Mouse (Mus musculus): ENCODE data around the gene Dock2.

Gene Dock2

DNA sequence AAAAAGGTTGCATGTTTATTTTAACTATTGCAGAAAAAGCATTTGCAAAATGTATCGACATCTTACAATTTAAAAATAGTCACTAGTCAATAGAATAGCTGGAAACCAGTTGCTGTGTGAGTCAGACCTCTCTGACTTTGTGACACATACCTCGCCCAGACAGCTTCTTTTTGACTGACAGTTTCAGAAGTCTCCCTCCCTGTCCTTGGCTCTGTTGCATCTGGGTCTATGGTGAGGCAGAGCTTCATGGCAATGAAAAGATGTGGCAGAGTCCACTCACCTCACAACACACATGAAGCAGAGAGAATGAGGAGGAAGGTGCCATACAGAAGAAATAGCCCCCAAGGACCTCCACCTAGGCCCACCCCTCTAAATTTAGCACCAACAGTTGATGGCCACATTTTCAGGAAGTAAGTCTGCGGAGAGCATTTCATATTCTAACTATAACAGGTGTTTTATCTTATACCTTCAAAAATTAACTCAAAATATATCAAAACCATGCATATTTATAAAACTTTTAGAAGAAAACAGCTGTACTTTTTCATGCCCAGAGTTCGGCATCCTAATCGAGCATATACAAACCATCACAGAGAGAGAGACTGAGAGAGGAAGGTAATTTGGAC is 19.8 kb downstream of the Dock2 start:
- DNase-seq: no peak

DNA sequence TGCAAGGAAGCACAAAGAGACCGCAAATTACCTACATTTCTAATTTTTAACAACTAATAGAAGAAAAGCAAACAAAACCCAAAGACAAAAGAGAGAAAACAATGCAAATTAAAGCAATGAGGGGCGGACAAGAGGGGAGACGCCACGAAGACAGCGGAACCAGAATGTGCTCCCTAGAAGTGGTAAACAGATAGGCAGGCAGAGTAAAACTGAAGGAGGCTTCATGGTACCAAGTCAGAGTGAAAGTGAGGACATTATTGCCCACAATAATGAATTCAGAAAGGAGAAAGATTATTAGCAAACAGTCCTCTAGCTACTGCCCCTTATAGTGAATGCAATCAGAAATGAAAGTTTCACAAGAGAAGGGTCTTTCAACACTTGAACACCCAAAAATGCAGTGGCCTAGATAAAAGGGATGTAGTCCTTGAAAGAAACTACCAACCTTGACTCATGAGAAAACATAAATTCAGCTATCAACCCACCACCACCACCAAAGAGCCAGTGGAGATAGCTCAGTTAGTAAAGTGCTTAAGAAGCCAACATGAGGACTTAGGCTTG is 21.0 kb downstream of the Dock2 start:
- DNase-seq: no peak

DNA sequence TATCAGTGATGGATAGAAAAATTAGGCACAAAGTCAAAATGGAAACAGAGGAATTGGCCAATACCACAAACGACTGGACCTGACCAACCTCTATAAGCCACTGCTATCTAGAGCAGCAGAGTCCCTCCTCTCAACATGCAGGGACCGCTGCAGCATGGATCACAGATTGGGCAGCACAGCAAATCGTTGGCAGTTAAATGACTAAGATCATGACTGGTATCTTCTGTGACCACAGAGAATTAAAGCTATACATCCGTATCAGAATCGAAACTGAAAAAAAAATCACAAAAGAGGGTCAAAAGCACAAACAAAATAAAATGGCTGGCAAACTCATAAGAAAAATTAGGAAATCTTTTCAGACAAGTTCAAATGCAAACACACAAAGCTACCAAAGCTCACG is 21.6 kb downstream of the Dock2 start:
- DNase-seq: no peak

DNA sequence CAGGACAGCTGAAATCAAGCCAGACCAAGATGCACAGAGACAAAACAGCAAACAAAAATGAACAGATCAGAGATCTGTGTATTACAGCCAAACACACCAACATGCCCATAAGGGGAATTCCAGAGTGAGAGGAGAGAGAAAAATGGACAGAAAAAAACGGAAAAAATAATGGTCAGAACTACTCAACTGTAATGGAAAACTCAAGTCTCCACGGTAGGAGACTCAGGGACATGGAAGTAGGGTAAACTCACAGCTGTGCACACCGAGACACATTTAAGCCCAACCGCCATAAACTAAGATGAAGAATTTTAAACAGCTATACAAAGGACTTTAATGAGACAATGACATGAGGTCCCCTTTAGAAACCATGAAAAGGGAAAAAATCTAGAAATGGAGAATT is 24.1 kb downstream of the Dock2 start:
- no peak for DNase-seq

DNA sequence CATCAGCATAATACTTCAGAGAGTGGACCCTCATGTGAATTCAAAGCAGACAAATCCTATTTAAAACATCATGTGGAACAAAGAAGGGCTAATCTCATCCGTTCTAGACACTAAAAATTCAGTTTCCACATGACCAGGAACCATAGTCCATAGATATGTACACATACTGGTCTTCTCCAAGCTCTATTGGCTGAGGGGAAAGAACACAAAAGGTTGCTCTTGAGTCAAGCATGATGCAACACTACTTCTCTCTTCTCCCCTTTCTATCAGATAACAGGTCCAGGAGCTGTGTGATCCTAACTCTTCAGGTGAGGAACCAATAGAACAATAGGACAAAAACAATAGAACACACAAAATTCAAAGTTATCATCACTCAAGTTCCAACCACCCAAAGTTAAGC is 42.6 kb downstream of the Dock2 start:
- DNase-seq: no peak

DNA sequence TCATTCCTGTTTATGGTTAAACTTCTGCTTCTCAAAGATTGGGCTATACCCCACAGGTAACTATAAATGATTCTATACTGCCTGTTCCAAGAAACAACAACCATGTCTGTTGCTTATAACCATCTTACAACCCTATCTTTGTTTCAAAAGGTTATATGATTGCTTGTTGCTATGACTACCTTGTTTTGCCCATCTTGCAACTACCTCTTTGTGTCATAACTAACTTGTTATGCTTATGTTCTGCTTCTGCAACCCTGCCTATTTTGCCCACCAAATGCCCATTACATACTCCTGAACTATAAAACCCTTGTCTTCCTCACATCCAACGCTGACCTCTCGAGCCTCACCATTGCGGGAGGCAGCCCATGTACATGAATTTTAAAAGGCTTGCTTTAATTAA is 43.9 kb downstream of the Dock2 start:
- no peak for DNase-seq

DNA sequence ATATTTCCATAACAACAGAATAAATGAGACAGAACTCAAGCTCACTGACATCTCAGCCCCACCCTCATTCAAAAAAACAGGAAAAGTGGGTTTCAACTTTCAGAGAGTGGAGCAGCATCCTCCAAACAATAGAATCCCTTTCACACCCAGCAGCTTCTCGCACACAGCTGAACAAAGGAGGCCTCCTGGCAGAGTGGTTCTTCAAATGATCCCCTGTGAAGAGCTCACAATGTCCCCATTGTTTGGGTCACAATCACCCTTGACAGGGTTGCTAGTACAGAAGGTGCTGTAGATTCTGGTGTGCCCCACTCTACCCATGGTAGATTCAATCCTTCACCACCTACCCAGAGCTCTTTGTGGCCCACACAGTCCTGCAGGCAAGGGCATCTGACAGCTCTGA is 44.7 kb downstream of the Dock2 start:
- DNase-seq: no peak

DNA sequence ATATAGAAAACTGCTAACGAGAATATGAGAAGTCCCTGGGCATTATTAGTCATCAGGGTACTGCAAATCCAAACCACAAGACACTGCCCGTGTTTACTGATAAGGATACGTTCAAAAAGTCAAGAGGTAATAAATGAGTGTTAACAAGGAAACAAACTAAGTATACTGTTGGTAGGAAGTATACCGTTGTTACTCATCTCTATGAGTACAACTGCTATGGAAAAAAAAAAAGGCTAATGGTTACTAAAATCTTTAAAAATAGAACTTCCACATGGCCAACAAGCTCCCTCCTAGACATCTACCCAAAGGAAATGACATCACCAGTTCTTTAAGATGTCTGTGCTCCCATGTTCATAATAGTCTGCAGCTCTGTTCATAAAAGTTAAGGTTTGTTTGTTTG is 46.5 kb downstream of the Dock2 start:
- no peak for DNase-seq

DNA sequence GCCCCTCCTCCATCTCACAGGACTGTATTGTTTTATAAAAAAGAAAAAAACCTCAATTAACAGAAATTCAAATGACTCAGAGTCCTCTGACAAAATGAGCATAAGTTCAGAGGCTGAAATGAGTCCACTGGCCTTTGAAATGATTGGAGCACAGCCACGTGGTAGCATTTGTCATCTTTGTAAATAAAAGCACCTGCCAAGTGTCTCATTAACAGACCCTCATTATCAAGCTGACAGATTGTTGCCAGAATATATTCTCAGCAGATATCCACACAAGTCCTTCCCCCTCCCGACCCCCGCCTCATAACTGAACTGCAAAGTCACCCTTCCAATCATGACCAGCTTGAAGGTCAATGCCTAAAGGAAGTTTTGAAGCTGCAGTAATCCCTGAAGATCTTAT is 49.7 kb downstream of the Dock2 start:
- DNase-seq: no peak

DNA sequence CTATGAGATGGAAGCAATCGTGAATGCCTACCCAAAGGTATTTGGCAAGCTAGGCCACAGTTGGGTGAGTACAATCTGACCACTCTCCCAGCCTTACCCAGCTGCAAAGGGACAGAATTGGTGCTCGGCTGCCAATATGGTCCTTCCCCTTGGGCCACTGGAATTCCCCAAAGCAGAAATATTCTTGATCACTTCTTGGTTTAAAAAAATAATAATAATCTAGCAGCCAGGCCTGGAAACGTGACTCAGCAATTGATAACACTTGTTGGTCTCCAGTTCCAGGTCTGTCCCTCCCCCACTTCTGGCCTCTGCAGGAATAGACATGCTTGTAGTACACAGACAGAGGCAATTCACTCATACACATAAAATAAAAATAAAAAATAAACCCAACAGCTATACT is 56.2 kb downstream of the Dock2 start:
- no peak for DNase-seq

DNA sequence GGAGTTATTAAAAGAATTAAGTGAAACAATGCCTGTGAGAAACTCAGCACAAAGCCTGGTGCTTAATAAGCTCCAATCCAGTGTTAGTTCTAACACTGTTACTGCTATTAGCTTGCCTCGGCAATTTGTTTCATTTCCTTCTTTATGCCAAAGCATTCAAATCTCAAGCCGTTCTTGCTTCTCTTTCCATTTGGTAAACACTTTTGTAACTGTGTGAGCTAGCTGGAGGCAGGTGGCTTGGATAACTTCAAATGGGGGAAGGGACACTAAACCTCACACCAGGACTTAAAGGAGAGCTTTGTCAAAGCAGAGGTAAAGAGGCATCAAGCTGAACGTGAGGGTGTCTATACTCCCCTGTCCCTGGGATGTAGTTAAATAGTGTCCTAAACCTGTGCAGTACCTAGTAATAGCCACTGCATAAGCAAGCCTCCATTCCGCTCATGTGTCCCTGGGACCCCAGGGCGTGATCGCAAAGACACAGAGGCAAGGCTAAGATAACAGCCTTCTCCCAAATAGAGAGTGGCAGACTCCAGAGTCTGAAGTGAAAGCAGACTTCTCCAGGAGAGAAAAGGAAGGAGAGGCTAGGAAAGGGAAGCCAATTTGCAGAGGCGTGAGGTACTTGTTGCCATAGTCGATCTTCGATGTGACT is 56.9 kb downstream of the Dock2 start:
- no peak for DNase-seq

DNA sequence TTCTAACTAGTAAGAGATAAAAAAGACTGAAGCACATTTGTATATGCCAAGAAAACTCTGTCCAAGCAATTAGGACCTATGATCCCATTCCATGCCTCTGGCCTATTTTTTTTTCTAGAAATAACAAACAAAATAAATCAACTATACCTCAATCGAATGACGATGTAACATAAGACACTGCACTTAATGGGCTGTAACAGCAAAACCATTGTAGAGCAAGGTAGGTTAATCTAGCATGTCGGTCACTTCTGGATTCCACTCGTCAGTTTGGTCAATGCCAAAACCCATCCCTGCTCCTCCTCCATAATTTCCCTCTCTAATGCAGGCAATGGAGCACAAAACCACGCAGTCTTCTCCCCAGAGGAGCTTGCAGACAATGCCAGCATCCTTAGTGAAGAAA is 70.3 kb downstream of the Dock2 start:
- DNase-seq: no peak

DNA sequence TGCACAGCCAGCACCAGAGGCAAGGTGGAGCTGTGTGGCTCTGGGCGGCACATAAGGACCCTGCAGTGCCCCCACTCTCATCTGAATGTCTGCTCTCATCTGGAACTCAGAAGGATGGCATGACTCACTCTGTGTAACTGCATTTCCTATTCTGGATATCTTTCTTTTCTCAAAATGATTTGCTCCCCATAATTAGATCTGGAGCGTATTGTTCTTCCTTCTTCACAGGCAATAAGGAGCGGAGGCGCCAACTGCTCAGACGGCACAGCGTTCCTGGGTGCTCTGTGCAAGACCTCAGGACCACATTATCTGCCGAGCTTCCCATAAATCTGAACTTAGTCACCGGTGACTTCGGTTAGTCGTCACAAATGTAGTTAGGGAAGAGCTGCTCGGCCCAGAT is 75.4 kb downstream of the Dock2 start:
- DNase-seq: no peak

DNA sequence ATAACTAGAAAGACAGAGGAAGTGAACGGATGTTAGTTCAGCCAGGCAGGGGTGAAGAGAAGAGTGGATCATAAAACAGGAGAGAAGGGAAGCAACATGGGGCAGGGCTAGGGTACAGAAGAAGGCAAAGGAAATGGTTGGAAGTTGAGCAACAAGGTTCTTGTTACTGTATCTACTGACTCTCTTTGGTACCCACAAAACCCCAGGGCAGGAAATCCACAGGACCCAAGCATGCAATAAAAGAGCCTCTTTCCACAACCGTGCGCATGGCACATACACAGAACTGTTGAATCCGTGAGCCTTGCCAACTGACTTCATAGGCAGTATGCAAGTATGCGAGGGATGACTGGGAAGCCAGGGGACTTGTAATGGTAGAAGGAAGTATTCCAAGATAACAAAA is 76.3 kb downstream of the Dock2 start:
- DNase-seq: no peak

DNA sequence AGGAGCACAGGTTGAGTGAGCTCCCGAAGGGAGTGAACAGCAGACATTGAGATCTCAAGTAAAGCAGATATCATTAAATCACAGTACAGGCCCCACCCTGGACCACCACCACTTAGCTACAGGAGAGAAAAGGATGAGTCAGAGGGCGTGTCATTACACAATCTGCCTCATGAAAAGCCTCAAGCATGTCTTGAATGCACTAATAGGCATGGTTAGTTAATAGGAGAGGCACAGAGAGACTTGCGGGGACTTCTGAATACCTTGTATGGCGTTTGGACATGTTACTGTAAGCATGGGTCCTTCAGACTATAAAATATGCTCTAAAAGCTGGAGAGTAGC is 78.6 kb downstream of the Dock2 start:
- DNase-seq: no peak

DNA sequence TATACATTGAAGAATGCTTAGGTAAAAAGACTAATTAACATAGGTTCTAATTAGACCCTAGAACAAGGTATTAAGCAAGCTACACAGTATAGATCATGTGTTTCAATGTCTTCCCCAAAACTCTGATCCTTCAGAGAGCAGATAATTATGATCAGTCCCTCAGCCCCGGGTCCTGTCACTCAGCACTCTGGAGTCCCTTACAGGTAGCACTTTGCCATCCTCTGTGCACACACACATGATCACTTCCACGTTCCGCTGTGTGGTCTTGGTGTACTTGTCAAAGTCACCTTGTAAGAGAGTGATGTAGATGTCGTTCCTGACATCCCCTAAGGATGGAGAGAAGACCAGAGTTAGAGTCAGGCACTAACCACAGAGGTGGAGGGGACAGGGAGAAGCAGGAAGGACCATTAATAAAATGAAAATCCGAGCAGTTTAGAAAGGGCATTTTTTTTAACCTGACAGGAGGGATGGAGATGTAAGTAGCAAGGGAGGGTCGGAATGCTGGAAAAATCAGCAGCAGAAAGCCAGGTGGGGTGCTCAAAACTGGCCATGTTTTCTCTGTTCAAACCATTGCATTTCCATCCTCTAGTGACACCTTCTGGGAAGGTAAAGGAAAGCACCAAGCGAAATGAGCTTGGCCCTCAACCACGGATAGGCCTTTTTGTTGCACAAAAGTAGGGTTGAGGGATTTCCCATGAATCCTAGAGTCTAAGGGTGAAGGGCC is 79.1 kb downstream of the Dock2 start:
- DNase-seq: no peak

DNA sequence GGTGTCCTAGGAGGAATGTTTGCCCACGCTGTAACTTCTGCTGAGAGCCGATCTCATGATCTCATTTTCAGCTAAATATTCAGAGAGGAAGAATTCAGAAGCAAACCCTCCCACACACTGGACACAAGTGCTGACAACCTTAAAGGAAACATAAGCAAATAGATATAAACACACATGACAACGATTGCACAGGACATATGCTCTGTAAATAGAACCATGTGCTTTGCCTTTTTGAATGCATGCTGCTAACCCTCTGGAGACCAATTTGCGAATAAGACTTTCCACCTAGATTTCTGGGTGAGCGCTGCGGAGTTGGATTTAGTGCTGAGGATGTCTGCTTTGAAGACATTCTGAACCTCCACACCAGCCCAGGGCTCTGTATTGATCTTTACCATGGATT is 79.8 kb downstream of the Dock2 start:
- no peak for DNase-seq

DNA sequence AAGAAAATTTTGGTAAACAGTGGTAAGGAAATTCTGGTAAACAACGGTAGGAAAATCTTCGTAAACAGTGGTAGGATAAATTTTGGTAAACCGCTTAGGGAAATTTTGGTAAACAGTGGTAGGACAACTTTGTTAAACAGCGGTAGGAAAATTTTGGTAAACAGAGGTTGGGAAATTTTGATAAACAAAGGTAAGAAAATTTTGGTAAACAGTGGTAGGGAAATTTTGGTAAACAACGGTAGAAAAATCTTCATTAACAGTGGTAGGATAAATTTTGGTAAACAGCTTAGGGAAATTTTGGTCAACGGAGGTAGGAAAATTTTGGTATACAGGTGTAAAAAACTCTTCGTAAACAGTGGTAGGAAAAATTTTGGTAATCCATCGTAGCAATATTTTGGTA is 101.9 kb downstream of the Dock2 start:
- DNase-seq: no peak

DNA sequence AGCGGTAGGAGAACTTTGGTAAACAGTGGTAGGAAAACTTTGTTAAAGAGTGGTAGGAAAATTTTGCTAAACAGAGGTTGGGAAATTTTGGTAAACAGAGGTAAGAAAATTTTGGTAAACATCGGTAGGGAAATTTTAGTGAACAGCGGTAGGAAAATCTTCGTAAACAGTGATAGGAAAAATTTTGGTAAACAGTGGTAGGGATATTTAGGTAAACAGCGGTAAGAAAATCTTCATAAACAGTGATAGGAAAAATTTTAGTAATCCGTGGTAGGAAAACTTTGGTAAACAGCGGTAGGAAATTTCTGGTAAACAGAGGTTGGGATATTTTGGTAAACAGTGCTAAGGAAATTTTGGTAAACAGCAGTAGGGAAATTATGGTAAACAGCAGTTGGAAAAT is 239.1 kb downstream of the Dock2 start:
- DNase-seq: no peak

DNA sequence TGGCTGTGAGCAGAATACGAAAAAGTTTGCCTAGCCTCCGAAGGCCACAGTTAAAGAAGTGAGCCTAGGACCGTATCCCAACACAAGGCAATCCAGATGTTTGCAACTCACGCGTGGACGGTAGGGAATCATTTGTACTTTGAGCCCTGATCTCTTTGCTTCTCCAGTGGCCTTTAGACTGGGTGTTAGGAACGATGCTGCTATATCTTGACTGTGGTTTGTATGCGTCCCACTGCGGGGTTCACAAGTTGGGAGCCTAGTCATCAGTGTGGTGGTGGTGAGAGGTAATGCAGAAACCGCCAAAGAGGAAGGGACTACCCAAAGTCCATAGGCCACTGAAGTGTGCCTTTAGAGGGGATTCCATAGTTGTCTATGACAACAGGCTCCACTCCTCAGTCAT is 251.6 kb downstream of the Dock2 start:
- DNase-seq: no peak

DNA sequence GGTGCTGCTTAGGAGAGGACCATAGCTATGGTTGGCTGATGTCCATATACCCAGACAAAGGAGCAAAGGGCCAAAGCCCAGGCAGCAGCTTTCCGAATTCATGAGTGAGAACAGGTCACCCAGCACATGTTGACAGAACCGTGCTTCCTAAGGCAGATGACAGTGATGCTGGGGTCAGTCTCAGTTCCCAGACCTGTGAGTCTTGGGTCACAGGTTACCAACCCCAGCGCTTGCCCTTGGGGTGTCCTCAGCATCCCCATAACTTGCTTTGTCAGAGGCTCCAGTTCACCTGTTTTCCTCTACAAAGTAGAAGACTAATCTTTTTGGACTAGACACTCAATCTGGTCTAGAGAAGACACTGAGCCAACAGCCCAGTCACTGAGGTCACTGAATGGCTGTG is 252.7 kb downstream of the Dock2 start:
- DNase-seq: no peak

DNA sequence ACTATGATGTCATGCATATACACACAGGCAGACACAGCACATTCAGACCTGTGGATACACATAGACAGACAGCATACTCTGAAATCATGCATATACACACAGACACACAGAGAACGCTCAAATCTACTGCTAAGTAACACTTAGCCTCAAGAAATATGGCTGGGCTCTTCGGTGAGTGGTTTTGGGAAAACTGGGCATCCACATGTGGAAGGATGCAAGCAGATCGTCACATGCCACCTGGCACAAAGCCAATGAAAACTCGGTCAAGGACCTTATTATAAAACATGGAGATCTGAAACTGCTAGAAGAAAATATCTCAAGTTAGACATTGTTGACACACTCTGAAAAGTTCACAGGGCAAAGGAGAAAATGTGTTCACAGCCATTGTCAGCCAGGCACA is 255.7 kb downstream of the Dock2 start:
- DNase-seq: no peak

DNA sequence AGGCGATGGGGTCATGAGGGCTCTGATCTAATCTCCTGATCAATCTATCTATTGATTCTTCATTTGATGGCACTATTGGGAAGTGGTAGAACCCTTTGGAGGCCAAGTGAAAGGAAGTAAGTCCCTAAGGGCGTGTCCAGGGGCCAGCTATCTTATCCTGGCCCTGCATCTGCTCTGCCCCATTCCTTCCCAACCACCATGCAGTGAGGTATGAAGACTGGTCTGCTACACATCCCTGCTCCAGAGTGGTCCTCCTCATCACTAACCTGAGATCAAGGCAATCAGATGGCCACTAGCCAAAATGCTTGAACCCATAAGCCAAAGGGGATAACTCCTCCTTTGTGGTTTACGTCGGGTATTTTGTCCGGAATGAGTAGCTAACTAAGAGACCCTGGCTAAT is 256.5 kb downstream of the Dock2 start:
- DNase-seq: no peak

DNA sequence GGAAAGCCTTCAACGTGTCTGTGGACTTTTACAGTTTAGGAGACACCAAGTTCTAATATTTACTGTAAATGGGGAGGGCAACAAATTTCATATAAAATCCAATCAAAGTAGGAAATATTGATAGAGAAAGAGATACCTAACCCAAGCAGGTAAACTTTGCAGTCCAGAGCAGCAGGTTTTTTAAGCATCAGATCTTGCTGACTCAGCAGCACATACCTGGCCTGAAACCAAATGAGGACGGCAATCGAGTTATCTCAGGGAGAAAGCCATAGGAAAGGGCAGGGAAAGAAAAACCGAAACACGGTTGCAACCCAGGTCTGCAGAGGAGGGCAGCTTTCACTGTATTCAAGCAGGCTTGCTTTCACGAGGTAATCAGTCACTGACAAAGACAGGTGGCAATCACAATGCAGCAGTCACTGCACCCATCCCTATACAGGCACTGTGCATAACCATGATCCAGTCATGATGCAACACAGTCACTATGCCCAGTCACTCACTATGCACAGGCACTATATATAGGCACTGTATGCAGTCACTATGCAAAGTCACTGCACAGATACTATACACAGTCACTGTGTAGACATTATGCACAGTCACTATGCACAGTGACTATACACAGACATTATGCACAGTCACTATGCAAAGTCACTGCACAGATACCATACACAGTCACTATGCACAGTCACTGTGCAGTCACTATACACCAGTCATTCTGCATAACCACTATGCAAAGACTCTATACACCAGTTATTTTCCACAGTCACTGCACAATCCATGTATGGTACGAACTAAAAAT is 258.4 kb downstream of the Dock2 start:
- no peak for DNase-seq

All from kidney, adult 8-10 months (tissue).